Mouse (Mus musculus): Measurements from ENCODE around the gene Nqo1.

The Nqo1 gene

GRCm38 (mm10) chr8:107403038-107403781 lies at the start of gene Nqo1:
Gene Nqo1, minus strand, starts transcription at chr8:107403206.
- peak; percentile 81 for DNase-seq (ENCODE audit: low spot score)

- no peak for DNase-seq (ENCODE audit: low spot score)
These were observed 48.5 kb upstream of the Nqo1 start for GRCm38 (mm10) chr8:107451414-107452066.

GRCm38 (mm10) chr8:107449655-107450054 lies 46.6 kb upstream of the Nqo1 start:
- no peak for DNase-seq (ENCODE audit: low spot score)

GRCm38 (mm10) chr8:107449130-107449529 lies 46.1 kb upstream of the Nqo1 start:
- no peak for DNase-seq (ENCODE audit: low spot score)

GRCm38 (mm10) chr8:107448382-107448889 lies 45.4 kb upstream of the Nqo1 start:
- no peak for DNase-seq (ENCODE audit: low spot score)

GRCm38 (mm10) chr8:107447713-107448112 lies 44.7 kb upstream of the Nqo1 start:
- DNase-seq (ENCODE audit: low spot score), result no peak

GRCm38 (mm10) chr8:107444626-107445025 lies 41.6 kb upstream of the Nqo1 start:
- DNase-seq (ENCODE audit: low spot score), result no peak

GRCm38 (mm10) chr8:107439880-107440625 lies 37.0 kb upstream of the Nqo1 start:
- DNase-seq (ENCODE audit: low spot score), result no peak

- DNase-seq (ENCODE audit: low spot score), result no peak
These were observed 34.7 kb upstream of the Nqo1 start for GRCm38 (mm10) chr8:107437711-107438110.

- peak; percentile 20 for DNase-seq (ENCODE audit: low spot score)
These were observed 33.9 kb upstream of the Nqo1 start for GRCm38 (mm10) chr8:107436841-107437421.

GRCm38 (mm10) chr8:107435962-107436831 lies 33.2 kb upstream of the Nqo1 start, which contains the start of gene Wwp2:
Gene Wwp2, plus strand, starts transcription at chr8:107436365.
- DNase-seq (ENCODE audit: low spot score), result peak; percentile 79

- no peak for DNase-seq (ENCODE audit: low spot score)
These were observed 32.5 kb upstream of the Nqo1 start for GRCm38 (mm10) chr8:107435421-107435961.

- no peak for DNase-seq (ENCODE audit: low spot score)
These were observed 27.8 kb upstream of the Nqo1 start for GRCm38 (mm10) chr8:107430821-107431220.

- DNase-seq (ENCODE audit: low spot score), result no peak
These were observed 22.2 kb upstream of the Nqo1 start for GRCm38 (mm10) chr8:107425230-107425597.

GRCm38 (mm10) chr8:107424597-107425229 lies 21.7 kb upstream of the Nqo1 start, which contains the start of gene Nob1:
Gene Nob1, minus strand, starts transcription at chr8:107425051.
- peak; percentile 99 for DNase-seq (ENCODE audit: low spot score)

GRCm38 (mm10) chr8:107424176-107424575 lies 21.2 kb upstream of the Nqo1 start:
- no peak for DNase-seq (ENCODE audit: low spot score)

GRCm38 (mm10) chr8:107417001-107417400 lies 14.0 kb upstream of the Nqo1 start:
- DNase-seq (ENCODE audit: low spot score), result no peak

GRCm38 (mm10) chr8:107413881-107414280 lies 10.9 kb upstream of the Nqo1 start:
- DNase-seq (ENCODE audit: low spot score), result no peak

- no peak for DNase-seq (ENCODE audit: low spot score)
These were observed 9.5 kb upstream of the Nqo1 start for GRCm38 (mm10) chr8:107412552-107412951.

- DNase-seq (ENCODE audit: low spot score), result peak; percentile 75
These were observed 8.4 kb upstream of the Nqo1 start for GRCm38 (mm10) chr8:107411391-107411790.

Measured in retina, embryonic 14.5 days (tissue).